Mouse (Mus musculus): Measurements from ENCODE around the gene Crhbp. TPM values are rescaled to one million over a fixed set of nuclear protein-coding genes. Genes with fewer than 3 reads are reported as not detected.

Gene Crhbp
- not detected for total RNA-seq (2023)

GRCm38 (mm10) chr13:95444824-95445223 is at the start of gene Crhbp:
Gene Crhbp, minus strand, starts transcription at chr13:95444924.

DNA sequence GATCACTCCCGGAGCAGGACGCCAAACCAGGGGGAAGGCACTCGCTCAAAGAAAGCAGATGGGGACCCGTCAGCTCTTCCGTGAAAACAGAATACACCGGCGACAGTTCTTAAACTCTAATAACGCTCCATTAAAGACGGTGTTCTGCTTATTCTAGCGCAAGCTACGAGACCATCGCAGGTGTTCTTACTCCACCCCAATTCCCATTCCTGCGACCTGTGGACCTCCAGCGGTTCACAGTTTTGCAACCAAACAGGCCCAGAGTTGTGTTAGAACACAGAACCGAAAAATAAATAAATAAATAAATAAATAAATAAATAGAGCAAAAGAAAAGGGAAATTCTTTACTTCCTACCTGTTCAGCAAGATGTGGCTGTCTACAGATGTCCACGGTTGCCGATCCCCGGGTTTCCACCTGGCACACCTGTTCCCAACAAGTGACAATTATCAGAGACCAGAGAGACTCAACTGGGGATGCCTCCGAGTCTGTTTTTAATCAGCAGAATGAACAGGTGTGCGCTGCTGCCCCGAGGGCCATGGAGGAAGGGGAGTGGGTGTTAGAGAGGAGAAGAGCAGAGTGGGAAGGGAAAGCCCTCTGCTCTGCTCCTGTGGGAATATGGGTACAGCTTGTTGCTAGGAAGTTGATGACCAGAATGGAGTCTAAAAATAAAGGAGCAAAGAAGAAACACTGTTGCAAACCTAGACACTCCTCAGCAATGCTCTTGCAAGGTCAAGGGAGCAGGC is 34.1 kb upstream of the Crhbp start, which contains the start of gene S100z:
S100z (minus strand) TSS at position 51 of the 743 bp plus-strand sequence.

Other genes starting within 250 kb of the Crhbp start
- gene Pde8b, start 194.6 kb downstream of the Crhbp start, total RNA-seq (2023), result not detected
- 10 to 100 TPM; 14.0 to 15.8 TPM for gene Zbed3, start 121.3 kb downstream of the Crhbp start, total RNA-seq (2023)
- 10 to 100 TPM; 46.6 to 48.4 TPM for gene Aggf1, start 69.6 kb downstream of the Crhbp start, total RNA-seq (2023)
- not detected for gene S100z, start 33.8 kb upstream of the Crhbp start, total RNA-seq (2023)
- 10 to 100 TPM; 27.6 to 32.0 TPM for gene F2rl1, start 80.3 kb upstream of the Crhbp start, total RNA-seq (2023)
- gene F2r, start 173.6 kb upstream of the Crhbp start, total RNA-seq (2023), result 10 to 100 TPM; 32.3 to 38.1 TPM